Mouse (Mus musculus): ENCODE results near the gene Tdrd9.
"Not testable (repeated sequence)": the region's sequence is repeated elsewhere in the genome, so short reads cannot be mapped to it uniquely, and the experiment has no call there.

The Tdrd9 gene

DNA sequence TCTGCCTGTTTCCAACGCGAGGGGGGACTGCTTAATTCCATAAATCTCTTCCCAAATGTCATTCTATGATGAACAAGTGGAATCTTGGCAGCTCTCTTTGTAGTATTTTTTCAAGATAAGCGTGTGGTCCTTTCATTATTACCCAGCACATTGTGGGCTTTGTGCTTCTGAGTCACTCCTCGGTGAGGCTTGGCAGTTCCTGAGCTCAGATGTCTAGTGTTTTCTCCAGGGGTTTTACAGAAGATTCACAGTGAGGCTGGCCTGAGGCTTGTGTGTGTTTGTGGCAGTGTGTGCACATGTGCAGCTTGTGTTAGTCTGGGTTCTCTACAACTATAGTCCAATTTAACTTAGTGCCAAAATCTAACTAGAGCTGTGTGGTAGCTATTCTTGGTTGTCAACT lies 56.0 kb downstream of the Tdrd9 start:
- peak; percentile 54 for DNase-seq (ENCODE audit: low read depth)

DNA sequence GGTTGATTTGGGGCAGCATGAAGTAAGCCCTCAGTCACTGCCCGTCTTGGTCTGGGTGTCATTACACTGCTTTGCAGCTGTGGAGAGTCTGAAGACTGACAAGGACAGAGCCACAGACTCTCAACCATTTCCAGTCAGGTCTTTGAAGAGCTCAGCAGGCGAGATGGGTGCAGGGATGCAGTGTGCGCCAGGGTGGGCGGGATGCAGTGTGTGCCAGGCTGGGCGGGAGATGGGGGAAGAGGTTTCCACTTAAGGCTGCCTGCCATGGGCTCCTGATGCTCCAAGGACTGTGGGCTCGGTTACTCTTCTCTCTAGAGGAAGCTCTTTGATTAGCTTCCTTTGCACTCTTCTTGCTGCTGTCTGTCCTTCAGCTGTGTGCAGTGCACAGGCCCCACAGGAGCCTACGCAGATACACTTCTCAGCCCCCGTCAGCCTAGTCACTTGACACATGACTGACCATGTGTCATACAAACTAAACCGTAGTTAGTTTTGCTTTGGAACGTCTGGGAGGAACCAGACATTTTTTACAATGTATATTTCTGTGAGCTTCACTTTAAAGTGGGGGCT lies 62.1 kb downstream of the Tdrd9 start:
- peak; percentile 42 for DNase-seq (ENCODE audit: low read depth)

DNA sequence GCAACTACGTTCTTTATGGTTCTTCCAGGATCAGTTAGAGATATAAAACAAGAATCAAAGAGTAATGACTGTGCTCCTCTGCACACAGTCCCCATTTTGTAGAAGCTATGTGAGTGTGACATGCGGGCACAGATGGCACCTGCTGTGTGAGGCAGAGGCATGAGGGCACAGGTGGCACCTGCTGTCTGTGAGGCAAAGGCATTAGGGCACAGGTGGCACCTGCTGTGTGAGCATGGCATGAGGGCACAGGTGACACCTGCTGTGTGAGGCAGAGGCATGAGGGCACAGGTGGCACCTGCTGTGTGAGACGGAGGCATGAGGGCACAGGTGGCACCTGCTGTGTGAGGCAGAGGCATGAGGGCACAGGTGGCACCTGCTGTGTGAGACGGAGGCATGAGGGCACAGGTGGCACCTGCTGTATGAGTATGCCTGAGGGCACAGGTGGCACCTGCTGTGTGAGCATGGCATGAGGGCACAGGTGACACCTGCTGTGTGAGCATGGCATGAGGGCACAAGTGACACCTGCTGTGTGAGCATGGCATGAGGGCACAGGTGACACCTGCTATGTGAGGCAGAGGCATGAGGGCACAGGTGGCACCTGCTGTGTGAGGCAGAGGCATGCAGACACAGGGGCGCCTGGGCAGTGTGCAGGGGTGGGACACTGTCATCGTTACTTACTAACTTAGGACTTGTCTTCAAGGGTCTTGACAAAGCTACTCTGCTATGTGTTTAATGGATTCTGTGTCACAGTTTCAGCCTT lies 64.2 kb downstream of the Tdrd9 start:
- DNase-seq (ENCODE audit: low read depth): not testable (repeated sequence)

DNA sequence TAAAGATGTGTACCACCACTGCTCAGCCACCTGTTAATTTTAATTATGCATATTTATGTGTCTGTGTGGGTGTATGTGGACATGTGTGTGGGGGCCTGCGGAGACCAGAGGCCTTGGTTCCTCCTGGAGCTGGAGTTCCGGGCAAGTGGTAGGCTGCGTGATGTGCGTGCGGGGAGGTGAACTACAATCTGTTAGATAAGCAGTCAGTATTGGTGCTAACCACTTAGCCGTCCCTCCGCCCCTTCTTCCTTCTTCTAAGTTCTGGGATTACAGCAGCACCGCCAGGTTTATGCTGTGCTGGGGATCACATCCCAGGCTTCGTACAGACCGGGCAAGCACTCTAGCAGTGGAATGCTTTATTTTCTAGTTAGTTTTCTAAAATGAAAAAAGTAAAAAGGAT lies 67.1 kb downstream of the Tdrd9 start:
- DNase-seq (ENCODE audit: low read depth): no peak

DNA sequence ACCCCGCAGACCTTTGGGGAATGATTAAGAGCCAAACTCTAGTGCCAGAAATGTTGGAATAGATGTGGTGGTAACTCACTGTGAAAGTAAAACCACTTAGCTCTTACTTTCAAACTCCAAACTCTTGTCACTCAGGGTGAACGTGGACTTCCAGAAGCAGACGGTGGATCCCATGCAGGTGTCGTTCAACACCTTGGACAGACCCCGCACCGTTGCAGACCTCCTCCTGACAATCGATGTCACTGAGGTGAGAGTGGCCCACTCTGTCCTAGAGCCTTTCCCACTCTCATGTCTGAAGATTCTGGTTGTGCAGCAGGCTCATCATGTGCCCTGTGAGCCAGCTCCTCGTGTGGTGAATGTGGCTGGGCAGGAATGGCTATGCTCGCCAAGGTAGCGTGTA lies 67.8 kb downstream of the Tdrd9 start:
- DNase-seq (ENCODE audit: low read depth): no peak

DNA sequence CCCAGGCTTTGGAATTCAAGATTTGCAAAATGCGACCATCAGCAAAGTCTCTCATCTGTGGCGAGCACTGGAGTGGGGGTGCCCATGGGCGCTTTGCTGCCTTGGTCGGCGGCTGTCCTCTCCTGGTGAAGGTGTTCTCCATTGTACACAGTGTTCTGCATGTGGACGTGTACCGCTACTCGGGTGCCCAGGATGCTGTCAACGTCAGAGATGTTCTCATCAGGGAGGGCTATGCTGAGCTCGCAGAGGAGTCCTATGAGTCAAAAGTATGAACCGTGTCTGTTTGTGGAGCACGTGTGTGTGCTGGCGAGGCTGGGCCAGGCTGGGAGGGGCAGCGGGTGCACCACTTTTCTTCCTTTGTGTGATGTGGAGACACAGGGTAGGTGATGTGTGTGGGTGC lies 71.3 kb downstream of the Tdrd9 start:
- no peak for DNase-seq (ENCODE audit: low read depth)

DNA sequence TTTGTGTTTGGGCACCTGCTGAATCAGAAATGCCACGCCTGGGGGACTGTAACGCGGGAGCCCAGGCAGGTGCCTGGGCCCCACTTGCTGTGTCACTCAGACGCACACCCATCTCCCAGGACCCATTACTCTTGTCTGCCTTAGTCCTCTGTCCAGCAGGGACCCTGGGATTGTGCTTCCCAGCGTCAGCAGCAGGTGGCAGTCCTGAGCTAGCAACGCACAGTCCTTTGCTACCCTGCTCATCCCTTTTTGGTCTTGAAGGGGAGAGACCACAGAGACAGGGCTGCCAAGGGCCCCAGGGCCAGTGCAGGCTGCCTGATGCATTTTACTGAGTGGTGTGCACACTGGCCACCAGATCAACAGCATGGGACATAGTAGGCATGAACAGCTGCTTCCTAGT lies 106.3 kb downstream of the Tdrd9 start:
- peak; percentile 76 for DNase-seq (ENCODE audit: low read depth)

DNA sequence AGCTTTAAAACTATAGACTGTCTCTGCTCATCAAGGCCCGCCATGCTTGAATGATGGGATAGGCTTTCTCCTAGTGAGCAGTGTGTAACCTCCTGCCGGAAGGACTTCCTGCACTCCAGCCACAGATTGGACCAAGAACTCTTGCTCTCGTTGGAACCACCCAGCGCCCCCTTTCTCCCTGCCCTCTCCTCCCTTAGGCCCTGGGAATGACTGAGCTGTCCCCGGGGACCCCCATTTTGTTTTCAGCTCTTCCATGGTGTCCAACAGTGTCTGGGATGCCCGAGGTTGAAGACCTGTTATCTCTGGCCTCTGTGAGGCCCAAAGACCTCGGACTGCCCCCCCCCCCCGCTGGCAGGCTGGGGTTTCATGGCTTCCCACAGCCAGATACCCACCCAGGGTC lies 108.6 kb downstream of the Tdrd9 start:
- no peak for DNase-seq (ENCODE audit: low read depth)

DNA sequence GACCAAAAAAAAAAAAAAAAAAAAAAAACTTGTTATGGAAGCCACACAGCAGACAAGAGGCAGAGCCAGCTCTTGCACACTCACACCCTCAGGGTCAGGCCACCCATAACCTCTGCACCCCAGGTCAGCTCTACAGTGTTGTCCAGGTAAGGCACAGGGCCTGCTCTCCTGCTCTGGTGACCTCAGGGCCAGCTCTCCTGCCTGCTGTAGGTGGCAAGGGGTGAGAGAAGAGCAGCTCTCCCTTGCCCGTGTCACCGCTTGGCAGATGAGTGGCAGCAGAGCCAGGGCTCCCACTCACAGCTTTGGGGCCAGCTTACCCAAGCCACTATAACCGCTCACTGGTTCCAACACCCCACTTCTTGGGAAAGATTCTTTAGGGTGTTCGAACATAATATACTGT lies 109.6 kb downstream of the Tdrd9 start:
- no peak for DNase-seq (ENCODE audit: low read depth)

DNA sequence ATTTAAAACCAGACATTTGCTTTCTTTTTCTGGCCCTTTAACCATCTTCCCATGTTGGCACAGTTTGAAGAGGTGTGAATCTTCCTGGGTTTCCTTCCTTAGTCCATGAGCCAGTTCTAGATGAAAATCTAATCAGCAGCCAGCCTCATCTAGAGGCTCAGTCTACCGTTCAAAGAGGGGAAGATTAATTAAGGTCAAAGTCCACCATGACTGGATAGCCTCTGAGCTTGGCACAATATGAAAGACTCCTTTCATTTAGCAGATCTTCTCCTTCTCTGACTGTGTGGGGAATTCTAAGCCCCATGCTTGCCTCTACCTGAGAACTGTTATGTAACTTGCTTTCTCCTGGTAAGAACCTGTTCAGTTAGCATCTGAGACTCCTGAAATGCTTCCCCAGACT lies 110.9 kb downstream of the Tdrd9 start:
- no peak for DNase-seq (ENCODE audit: low read depth)

DNA sequence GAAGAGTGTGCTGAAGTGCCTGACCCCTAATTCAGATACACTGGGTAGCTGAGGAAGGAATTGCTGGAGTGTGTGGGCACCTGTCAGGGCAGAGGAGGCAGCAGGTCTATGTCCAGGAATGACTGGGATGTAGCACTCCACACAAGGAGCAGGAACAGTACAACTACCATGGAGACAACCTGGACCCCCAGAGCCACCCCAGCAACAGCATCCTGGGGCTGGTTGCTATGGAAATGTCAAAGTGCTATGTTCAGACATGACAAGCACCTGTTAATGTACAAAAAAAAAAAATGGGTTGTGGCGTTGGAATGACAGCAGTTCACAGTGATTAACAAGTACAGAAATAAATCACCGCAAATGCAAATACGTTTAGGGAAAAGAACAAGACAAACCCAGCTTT lies 114.9 kb downstream of the Tdrd9 start:
- DNase-seq (ENCODE audit: low read depth): no peak

DNA sequence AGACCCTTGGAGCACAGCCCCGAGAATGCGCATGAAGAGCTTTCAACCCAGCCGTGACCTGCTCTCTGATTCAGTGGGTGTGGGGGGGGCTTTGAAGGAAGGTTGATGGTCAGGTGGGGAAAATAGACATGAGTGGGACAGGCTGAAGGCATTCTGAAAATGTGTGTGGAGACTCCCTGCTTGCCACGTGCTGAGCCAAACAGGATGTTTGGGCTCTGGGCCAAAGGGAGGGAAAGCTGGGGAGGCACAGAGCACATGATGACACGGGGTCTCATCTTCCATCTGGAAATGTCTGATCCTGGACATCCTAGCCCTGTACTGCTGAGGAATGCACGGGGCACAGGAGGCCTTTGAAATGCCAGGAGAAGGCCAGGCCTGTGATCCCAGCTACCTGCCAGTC lies 115.4 kb downstream of the Tdrd9 start:
- DNase-seq (ENCODE audit: low read depth): no peak

DNA sequence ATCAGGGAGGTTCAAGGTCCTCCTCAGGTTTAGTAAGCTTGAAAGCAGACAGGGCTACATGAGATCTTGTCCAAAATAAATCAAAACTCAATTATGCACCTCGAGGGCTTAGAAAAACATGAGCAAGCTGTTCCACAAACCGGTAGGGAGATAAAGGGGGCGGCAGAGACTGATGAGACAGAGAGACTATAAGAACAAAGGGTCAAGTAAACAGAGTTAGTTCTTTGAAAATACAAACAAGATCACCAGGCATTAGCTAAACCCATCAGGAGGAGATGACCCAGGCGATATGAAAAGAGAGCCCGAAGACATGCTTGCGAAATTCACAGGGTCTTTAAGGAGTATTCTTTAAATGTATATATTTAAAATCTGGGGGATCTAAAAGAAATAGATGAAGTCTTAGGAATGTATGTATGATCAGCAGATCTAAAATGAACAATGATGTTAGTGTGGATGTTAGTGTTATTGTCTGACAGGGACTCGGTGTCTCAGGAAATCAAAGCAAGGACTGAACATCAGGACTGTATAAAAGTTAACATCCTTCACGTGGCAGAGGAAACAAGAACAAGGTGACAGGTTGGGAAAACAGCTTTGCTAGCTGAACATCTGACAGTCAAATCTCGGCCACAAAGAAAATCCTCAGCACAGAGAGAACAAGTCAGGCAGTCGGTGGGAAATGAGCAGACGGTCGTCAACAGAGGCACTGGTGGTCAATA lies 117.4 kb downstream of the Tdrd9 start:
- no peak for DNase-seq (ENCODE audit: low read depth)

DNA sequence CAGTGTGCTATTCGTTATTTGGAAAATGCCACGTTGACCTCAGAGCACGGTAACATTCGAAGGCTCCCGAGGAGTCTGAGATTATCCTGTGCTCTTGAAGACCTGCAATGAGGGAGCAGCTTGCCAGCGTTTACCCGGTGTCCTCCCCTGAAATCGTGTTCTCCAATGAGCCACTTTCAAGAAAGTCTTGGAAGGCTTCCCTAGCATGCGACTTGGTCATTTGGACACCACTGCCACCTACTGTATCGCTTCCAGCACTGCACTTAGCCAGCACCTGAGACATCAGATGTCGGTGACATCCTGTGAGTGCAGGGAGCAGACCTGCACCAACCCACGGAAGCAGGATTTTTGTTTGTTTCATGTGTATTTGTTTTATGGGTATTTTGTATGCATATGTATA lies 119.7 kb downstream of the Tdrd9 start:
- peak; percentile 79 for DNase-seq (ENCODE audit: low read depth)

DNA sequence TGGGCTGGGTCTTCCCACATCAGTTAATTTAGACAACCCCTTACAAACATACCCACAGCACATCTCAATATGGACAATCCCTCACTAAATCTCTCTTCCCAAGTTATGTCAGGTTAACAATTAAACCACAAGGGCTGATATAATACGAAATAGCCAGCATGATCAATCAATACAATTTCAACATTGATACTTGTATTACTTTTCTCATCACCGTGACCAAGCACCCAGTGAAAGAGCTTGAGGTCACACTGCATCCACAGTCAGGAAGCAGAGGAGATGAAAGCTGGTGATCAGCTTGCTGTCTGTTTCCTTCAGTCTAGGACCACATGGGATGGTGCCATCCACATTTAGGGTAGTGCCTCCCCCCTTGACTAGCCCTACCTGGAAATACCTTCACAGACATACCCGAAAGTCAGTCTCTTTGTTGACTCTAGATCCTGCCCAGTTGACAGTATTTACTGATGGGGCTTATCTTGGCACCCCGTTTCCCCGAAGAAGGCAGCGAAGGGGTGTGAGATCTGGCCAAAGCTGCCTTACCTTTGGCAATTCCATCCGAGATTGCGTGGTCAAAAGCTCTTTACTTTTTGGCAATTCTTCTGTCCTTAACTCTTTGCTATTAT lies 123.0 kb downstream of the Tdrd9 start:
- DNase-seq (ENCODE audit: low read depth): no peak

DNA sequence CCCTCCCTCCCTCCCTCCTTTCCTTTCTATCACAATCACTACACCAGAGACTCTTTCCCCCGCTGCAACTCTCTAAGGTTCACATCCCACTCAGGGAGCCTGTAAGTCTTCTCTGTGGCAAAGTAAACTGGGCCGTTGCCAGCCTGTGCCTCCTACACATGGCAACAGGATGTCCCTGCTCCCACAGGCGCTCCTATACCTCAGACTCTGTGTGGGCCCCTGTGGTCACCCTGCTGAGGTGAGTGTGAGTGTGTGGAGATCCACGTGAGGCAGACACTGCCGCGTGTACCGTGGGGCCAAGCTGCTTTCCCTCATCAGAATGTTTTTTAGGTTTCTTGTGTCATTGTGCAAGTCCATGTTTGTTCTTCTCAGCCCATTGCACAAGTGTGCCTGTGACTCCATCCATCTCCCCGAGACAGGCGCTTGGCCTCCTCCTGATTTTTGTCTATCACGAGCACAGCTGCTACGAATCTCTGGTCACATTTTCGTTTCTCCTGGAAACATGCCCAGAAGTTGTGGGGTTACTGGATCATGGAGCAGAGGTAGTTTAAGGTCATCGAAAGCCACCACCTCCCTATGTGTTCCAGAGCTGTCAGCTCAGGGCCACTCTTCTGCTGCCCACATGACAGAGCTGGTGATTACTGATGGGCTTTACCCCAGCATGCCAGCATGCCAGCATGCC lies 124.8 kb downstream of the Tdrd9 start:
- peak; percentile 78 for DNase-seq (ENCODE audit: low read depth)

DNA sequence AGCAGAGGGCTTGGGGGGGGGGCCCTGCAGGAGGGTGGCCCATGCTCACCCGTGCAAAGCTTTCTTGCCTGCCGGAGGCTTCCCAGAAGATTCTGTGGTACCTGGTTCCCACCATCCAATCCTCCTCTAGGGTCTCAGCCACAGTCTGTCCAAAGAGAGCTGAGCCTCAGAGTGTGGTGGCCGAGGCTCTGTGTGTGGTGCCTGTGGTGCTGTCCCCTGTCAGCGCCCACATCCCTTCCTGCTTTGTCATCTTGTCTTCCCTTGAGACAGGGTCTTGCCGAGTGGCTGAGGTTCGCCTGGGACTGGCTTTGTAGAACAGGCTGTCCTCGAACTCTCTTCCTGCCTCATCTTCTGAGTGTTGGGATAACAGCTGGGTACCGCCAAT lies 125.4 kb downstream of the Tdrd9 start:
- DNase-seq (ENCODE audit: low read depth): no peak

DNA sequence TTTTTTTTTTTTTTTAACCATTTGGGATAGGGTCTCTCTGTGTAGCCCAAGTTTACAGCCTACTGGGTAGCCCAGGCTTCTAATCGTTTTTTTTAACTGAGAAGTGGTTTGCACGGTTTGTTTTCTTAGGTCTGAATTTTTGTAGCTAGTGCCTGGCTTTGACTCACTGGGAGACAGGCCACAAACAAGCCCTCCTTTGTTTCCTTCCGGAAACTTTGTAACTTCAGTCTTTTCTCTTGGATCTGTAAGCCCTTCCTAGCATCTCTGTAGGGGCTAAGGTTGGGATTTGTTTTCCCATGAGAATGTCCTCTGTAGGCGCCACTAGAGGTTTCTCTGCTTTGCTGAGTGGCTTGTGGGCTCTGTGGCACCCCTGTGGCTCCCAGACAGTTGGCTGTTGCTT lies 128.7 kb downstream of the Tdrd9 start:
- no peak for DNase-seq (ENCODE audit: low read depth)

DNA sequence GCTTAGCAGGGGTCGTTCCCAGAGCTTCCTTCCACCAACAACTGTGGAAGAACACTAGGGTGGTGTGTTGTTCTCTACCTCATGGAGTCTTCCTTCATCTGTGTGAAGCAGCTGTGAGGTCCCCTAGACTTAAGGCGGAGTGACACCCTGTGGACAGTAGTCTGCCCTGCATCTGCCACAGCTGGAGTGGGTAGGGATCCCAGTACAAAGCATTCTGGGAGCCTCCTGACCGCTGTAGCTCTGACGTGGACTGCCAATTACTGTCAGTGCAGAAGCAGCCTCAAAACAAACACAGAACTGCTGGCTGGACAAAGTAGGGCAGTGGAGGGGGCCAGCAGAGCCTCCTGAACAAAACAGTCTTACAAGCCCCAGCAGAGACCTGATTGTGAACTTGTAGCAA lies 129.7 kb downstream of the Tdrd9 start:
- peak; percentile 51 for DNase-seq (ENCODE audit: low read depth)

DNA sequence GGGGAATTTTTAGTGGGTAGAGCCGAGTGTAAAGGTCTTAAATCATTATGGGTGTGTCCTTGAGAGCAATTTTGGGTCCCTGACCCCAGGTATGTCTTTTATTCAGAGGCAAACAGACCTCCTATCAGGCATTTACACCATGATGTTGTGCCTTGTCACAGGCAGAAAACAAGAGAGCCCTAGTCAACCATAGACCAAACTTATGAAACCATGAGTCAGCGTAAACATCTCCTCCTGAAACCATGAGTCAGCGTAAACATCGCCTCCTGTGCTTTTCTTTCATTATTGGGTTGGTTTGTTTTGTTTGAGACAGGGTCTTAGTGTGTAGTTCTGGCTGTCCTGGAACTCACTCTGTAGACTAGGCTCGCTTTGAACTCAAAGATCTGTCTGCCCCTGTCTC lies 131.8 kb downstream of the Tdrd9 start:
- DNase-seq (ENCODE audit: low read depth): peak; percentile 24

DNA sequence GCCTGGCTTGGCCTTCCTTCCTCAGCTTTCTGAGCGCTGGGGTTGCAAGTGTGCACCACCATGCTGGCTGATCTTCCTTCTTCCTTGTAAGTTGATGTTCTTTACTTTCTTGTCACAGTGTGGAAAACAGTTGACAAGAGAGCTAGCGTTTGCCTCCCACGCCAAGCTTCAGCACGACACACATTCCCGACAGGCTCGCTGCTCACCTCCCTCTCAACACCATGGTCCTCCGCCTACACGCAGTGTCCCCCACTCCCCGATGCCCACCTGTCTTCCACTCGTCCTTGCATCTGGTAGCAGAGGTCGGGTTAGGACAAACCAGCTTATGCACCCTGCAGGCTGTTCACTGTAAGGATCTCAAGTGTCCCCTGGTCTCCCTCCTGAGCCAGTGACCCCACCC lies 133.5 kb downstream of the Tdrd9 start:
- no peak for DNase-seq (ENCODE audit: low read depth)

DNA sequence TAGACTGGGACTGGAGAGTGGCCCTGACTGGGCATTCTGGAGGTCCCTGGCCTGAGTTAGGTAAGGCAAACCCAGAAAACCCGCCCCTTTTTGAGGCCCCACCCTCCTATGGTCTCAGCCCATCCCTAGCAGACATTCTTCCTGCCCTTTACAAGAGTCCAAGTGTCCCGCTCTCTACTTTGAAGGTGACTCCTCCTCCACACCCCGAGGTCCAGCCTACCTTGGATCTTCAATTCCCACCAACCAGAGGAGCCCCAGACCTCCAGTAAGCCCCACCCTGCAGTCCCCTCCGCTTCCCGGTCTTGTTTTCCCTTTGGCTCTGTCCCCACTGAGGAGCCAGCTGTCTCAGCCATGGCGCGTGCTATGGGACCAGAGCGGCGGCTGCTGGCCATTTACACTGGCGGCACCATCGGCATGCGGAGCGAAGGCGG lies 135.2 kb downstream of the Tdrd9 start, which contains the start of gene Aspg:
Gene Aspg, plus strand, starts transcription at position 139 of the 431 bp plus-strand sequence.
- no peak for DNase-seq (ENCODE audit: low read depth)
